ENCODE assay signal across 8 mouse cellular contexts in the genomic region with DNA sequence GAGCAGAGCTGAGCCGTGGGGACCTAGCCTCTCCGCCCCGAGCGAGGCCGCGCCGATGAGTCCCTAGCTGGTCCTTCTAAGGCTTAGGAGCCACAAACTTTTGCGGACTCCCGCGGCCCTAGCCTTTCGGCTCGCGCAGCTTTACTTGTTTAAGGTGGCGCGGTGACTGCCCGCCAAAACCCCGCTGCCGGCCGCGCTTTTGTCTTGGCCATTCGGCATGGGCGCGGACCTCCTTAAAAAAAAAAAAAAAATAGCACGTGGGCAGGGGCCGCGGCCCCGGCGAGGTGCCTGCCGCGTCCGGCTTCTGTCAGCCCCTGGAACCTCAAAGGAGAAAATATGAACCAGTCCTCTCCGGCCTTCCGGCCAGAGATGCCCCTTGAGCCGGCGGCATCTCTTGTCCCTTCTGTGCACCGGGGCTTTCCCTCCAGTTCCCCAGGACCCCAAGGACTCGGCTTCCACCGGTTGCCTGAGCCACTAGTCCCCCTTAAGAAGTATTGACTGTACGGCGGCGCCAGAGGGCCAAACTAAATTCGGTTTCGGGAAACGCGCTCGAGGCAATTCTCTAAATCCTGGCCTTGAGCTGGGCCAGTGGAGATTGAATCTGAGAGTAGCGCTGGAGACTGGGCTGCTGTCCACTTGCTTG. TPM values are rescaled to one million over a fixed set of nuclear protein-coding genes. Genes with fewer than 3 reads are reported as not detected.
DNase-seq lines count a peak whose midpoint lies in the region.

No protein-coding gene starts in this region.

- H3K4me1 ChIP-seq in megakaryocyte, embryonic 14.5 days, result peaks cover 60% of the 10 kb centered on the region

- H3K9me3 ChIP-seq in megakaryocyte, embryonic 14.5 days, result no peaks in the 10 kb centered on the region

- peaks cover 89% of the 10 kb centered on the region for H3K27me3 ChIP-seq in megakaryocyte, embryonic 14.5 days (replicated peaks)

- peak overlapping the region; percentile 92 for H3K4me3 ChIP-seq in megakaryocyte, embryonic 14.5 days (replicated peaks)

- peak; percentile 94 for DNase-seq in ZHBTc4 (ENCODE audit: low read depth, low spot score)
- peak; percentile 95 for DNase-seq in cerebellum, postnatal 4 days (ENCODE audit: low spot score in 2 of 2)
- DNase-seq in gastrocnemius, postnatal 10 days, result peak; percentile 95
- DNase-seq in induced T-regulatory cell, adult 2 months (ENCODE audit: low read depth), result peak; percentile 60
- peak; percentile 55 to 92 for DNase-seq in left cerebral cortex, adult 9 months (ENCODE audit: low spot score in 2 of 2)
- peak; percentile 92 to 95 for DNase-seq in right cerebral cortex, postnatal 10 days (ENCODE audit: low spot score in 2 of 2)
- peak; percentile 94 for DNase-seq in urinary bladder, postnatal 14 days (ENCODE audit: low spot score)

- H3K36me3 ChIP-seq in megakaryocyte, embryonic 14.5 days (replicated peaks; ENCODE audit: low read length), result no peaks in the 10 kb centered on the region

RNA-seq across cellular contexts. Expression of a gene that starts 5.4 kb away (rescaled TPM):
- total RNA-seq in gastrocnemius, postnatal 10 days (2021), result 1 to 10 TPM in 1 of 2 experiments, under 1 TPM in 1; 0.63 to 9.2 TPM
- 0.15 TPM in 1 of 2 replicates, not detected in the other for polyA plus RNA-seq in megakaryocyte, embryonic 14.5 days (2012; ENCODE audit: insufficient read depth, low replicate concordance)

Comparison
In these comparisons a context has a peak if more than half of its experiments do, and no peak if none do; other contexts are left out.
1. Peak in every context shown above with its lines: DNase-seq and H3K4me3 ChIP-seq.